Mouse (Mus musculus) heart, adult 2 months (tissue): ENCODE results near the gene Etfdh.

Source experiments
- CTCF ChIP-seq: fragments of 200-600 bp; IDR thresholded peaks from 2 replicates; pipeline ENCODE4 v1.8.1; 2022; ENCODE audit warnings: antibody characterized with exemption, mild to moderate bottlenecking, moderate library complexity
- EP300 ChIP-seq: fragments of 200-500 bp; IDR thresholded peaks from 2 replicates; pipeline ENCODE4 v1.6.1; 2011; ENCODE audit warnings: low read depth, low read length, control low read depth; ENCODE audit not compliant: insufficient read depth
- POLR2A ChIP-seq: fragments of 200-500 bp; IDR thresholded peaks from 2 replicates; pipeline ENCODE4 v1.6.1; 2011; ENCODE audit warnings: mild to moderate bottlenecking, low read depth, low read length, control low read depth; ENCODE audit not compliant: insufficient read depth

- TF ChIP-seq CTCF = peak; percentile 92
- TF ChIP-seq POLR2A = no peak
- TF ChIP-seq EP300 = no peak
These were observed 43.8 kb upstream of the Etfdh start for GRCm38 (mm10) chr3:79673082-79673481.
